Mouse (Mus musculus) midbrain, embryonic 16.5 days (tissue): ENCODE measurements around the gene Map2k1. TPM values are rescaled to one million over a fixed set of nuclear protein-coding genes. Genes with fewer than 3 reads are reported as not detected.
"Not testable (repeated sequence)": the region's sequence is repeated elsewhere in the genome, so short reads cannot be mapped to it uniquely, and the experiment has no call there.

Experiments
- ATAC-seq: fragments of 200-750 bp; cut with Nextera tagmentation; 2 replicates; pipeline ENCODE4 v1.8.0; 2017; ENCODE audit warnings: moderate TSS enrichment
- H3K27ac ChIP-seq: fragments of 300-500 bp; sonication (generic); 2 replicates; pipeline ENCODE4 v1.5.1; 2014; ENCODE audit warnings: mild to moderate bottlenecking, low read length, mixed read lengths
- H3K27me3 ChIP-seq: fragments of 300-500 bp; sonication (generic); 2 replicates; pipeline ENCODE4 v1.6.1; 2014; ENCODE audit warnings: low read depth, low read length, mixed read lengths; ENCODE audit not compliant: control insufficient read depth, insufficient read depth
- H3K36me3 ChIP-seq: fragments of 300-500 bp; sonication (generic); 2 replicates; pipeline ENCODE4 v1.6.1; 2014; ENCODE audit warnings: mild to moderate bottlenecking, low read length, moderate library complexity, mixed read lengths; ENCODE audit not compliant: control insufficient read depth, insufficient read depth
- H3K4me1 ChIP-seq: fragments of 300-500 bp; sonication (generic); 2 replicates; pipeline ENCODE4 v1.6.1; 2014; ENCODE audit warnings: mild to moderate bottlenecking, low read length, mixed read lengths; ENCODE audit not compliant: control insufficient read depth, insufficient read depth
- H3K4me2 ChIP-seq: fragments of 300-500 bp; sonication (generic); 2 replicates; pipeline ENCODE4 v1.6.1; 2014; ENCODE audit warnings: mild to moderate bottlenecking, low read length, mixed read lengths
- H3K4me3 ChIP-seq: fragments of 300-500 bp; sonication (generic); 2 replicates; pipeline ENCODE4 v1.5.1; 2014; ENCODE audit warnings: low read depth, mild to moderate bottlenecking, low read length, moderate library complexity, mixed read lengths
- H3K9ac ChIP-seq: fragments of 300-500 bp; sonication (generic); 2 replicates; pipeline ENCODE4 v1.6.1; 2014; ENCODE audit warnings: low read depth, low read length, mixed read lengths
- H3K9me3 ChIP-seq: fragments of 300-500 bp; sonication (generic); replicated peaks from 2 replicates; pipeline ENCODE4 v1.6.1; 2014; ENCODE audit warnings: mild to moderate bottlenecking, low read length, mixed read lengths; ENCODE audit not compliant: control insufficient read depth, poor library complexity, severe bottlenecking
- WGBS: fragments of 180-500 bp; shearing (Covaris S2); extraction: QIAGEN DNeasy Blood & Tissue Kit; methylation state at CpG from one replicate; pipeline ENCODE4 v1.1.7; 2014; 5-methylcytosine and 5-hydroxymethylcytosine counted together
- polyA plus RNA-seq: library from polyadenylated mRNA; unstranded; fragments of >200 nt; fragmentation: Nextera tagmentation; extraction: Ambion mirVana; gene quantifications from 2 replicates; pipeline ENCODE4 v1.2.1, GENCODE M21; 2015

Map2k1 gene
- polyA plus RNA-seq, 1 experiment from 2014 or later, result 68.4 TPM

GRCm38 (mm10) chr9:64274291-64274690, 20.9 kb upstream of the Map2k1 start:
- ATAC-seq, result no peak
- no peaks in the 10 kb centered on the region for H3K36me3 ChIP-seq
- 86% methylated on average over 4 of the region's 4 CpGs for WGBS
- H3K27me3 ChIP-seq, result no peaks in the 10 kb centered on the region
- no peaks in the 10 kb centered on the region for H3K9me3 ChIP-seq
- no peak overlapping the region for H3K4me3 ChIP-seq
- no peak overlapping the region for H3K9ac ChIP-seq
- H3K4me2 ChIP-seq, result no peak overlapping the region
- no peaks in the 10 kb centered on the region for H3K4me1 ChIP-seq
- H3K27ac ChIP-seq, result no peak overlapping the region

- no peaks in the 10 kb centered on the region for H3K36me3 ChIP-seq
- no peak overlapping the region for H3K4me2 ChIP-seq
- H3K9me3 ChIP-seq, result no peaks in the 10 kb centered on the region
- no peak overlapping the region for H3K9ac ChIP-seq
- H3K27me3 ChIP-seq, result no peaks in the 10 kb centered on the region
- no peak overlapping the region for H3K4me3 ChIP-seq
- no peak for ATAC-seq
- no peaks in the 10 kb centered on the region for H3K4me1 ChIP-seq
- H3K27ac ChIP-seq, result no peak overlapping the region
- 67% methylated on average over 4 of the region's 4 CpGs for WGBS
Measured at GRCm38 (mm10) chr9:64273757-64274156, 20.3 kb upstream of the Map2k1 start.

- no peak for ATAC-seq
- Histone ChIP-seq H3K4me1 (no peaks in the 10 kb centered on the region), H3K4me3 (no peak overlapping the region), H3K9ac (no peak overlapping the region), H3K4me2 (no peak overlapping the region), H3K9me3 (no peaks in the 10 kb centered on the region), H3K36me3 (no peaks in the 10 kb centered on the region), H3K27ac (no peak overlapping the region), H3K27me3 (no peaks in the 10 kb centered on the region)
- 43% methylated on average over 7 of the region's 7 CpGs for WGBS
Measured at GRCm38 (mm10) chr9:64272611-64273010, 19.2 kb upstream of the Map2k1 start.

GRCm38 (mm10) chr9:64271249-64271648, 17.8 kb upstream of the Map2k1 start:
- H3K27ac ChIP-seq, result no peak overlapping the region
- no peak overlapping the region for H3K4me2 ChIP-seq
- H3K4me3 ChIP-seq, result no peak overlapping the region
- no peaks in the 10 kb centered on the region for H3K4me1 ChIP-seq
- H3K36me3 ChIP-seq, result no peaks in the 10 kb centered on the region
- WGBS, result 72% methylated on average over 3 of the region's 3 CpGs
- ATAC-seq, result no peak
- no peaks in the 10 kb centered on the region for H3K27me3 ChIP-seq
- no peaks in the 10 kb centered on the region for H3K9me3 ChIP-seq
- no peak overlapping the region for H3K9ac ChIP-seq

- not testable (repeated sequence) for H3K9me3 ChIP-seq, H3K36me3 ChIP-seq, H3K4me1 ChIP-seq, ATAC-seq, H3K4me2 ChIP-seq, H3K9ac ChIP-seq, H3K27ac ChIP-seq, H3K27me3 ChIP-seq, H3K4me3 ChIP-seq
- WGBS, result 98% methylated on average over 7 of the region's 8 CpGs
Measured at GRCm38 (mm10) chr9:64268836-64269235, 15.4 kb upstream of the Map2k1 start.

GRCm38 (mm10) chr9:64268196-64268595, 14.8 kb upstream of the Map2k1 start:
- 89% methylated on average over 10 of the region's 10 CpGs for whole genome bisulfite sequencing

GRCm38 (mm10) chr9:64267231-64267630, 13.8 kb upstream of the Map2k1 start:
- Histone ChIP-seq H3K9ac (no peak overlapping the region), H3K4me3 (no peak overlapping the region), H3K27me3 (no peaks in the 10 kb centered on the region), H3K36me3 (no peaks in the 10 kb centered on the region), H3K27ac (no peak overlapping the region), H3K9me3 (no peaks in the 10 kb centered on the region), H3K4me2 (no peak overlapping the region), H3K4me1 (no peaks in the 10 kb centered on the region)
- WGBS, result 86% methylated on average over 1 of the region's 1 CpGs
- no peak for ATAC-seq

More at GRCm38 (mm10) chr9:64268196-64268595, 14.8 kb upstream of the Map2k1 start:
- Histone ChIP-seq H3K27ac (no peak overlapping the region), H3K4me2 (no peak overlapping the region), H3K4me1 (no peaks in the 10 kb centered on the region), H3K27me3 (no peaks in the 10 kb centered on the region), H3K9me3 (no peaks in the 10 kb centered on the region), H3K36me3 (no peaks in the 10 kb centered on the region), H3K9ac (no peak overlapping the region), H3K4me3 (no peak overlapping the region)
- ATAC-seq, result no peak

- Histone ChIP-seq H3K36me3 (no peaks in the 10 kb centered on the region), H3K4me2 (no peak overlapping the region), H3K9me3 (no peaks in the 10 kb centered on the region), H3K27me3 (no peaks in the 10 kb centered on the region), H3K27ac (no peak overlapping the region), H3K9ac (no peak overlapping the region), H3K4me1 (no peaks in the 10 kb centered on the region), H3K4me3 (no peak overlapping the region)
- ATAC-seq, result no peak
- WGBS, result 65% methylated on average over 1 of the region's 1 CpGs
Measured at GRCm38 (mm10) chr9:64264813-64265212, 11.4 kb upstream of the Map2k1 start.

- H3K27ac ChIP-seq, result no peak overlapping the region
- H3K36me3 ChIP-seq, result no peaks in the 10 kb centered on the region
- H3K9me3 ChIP-seq, result no peaks in the 10 kb centered on the region
- 86% methylated on average over 4 of the region's 4 CpGs for WGBS
- no peak overlapping the region for H3K4me3 ChIP-seq
- H3K4me2 ChIP-seq, result no peak overlapping the region
- H3K27me3 ChIP-seq, result no peaks in the 10 kb centered on the region
- H3K9ac ChIP-seq, result no peak overlapping the region
- ATAC-seq, result no peak
- H3K4me1 ChIP-seq, result no peaks in the 10 kb centered on the region
Measured at GRCm38 (mm10) chr9:64261023-64261422, 7.6 kb upstream of the Map2k1 start.

- Histone ChIP-seq H3K27me3 (no peaks in the 10 kb centered on the region), H3K4me1 (no peaks in the 10 kb centered on the region), H3K9me3 (no peaks in the 10 kb centered on the region), H3K36me3 (no peaks in the 10 kb centered on the region), H3K27ac (no peak overlapping the region), H3K9ac (no peak overlapping the region), H3K4me2 (no peak overlapping the region), H3K4me3 (no peak overlapping the region)
- 93% methylated on average over 5 of the region's 5 CpGs for WGBS
- no peak for ATAC-seq
Measured at GRCm38 (mm10) chr9:64259906-64260305, 6.5 kb upstream of the Map2k1 start.
